Mouse (Mus musculus): ENCODE data around the gene Best2.

The Best2 gene

GRCm38 (mm10) chr8:85023846-85024245 is 9.5 kb upstream of the Best2 start:
- DNase-seq (ENCODE audit: inconsistent age in 2 of 2, low spot score in 1 of 2) = no peak

DNA sequence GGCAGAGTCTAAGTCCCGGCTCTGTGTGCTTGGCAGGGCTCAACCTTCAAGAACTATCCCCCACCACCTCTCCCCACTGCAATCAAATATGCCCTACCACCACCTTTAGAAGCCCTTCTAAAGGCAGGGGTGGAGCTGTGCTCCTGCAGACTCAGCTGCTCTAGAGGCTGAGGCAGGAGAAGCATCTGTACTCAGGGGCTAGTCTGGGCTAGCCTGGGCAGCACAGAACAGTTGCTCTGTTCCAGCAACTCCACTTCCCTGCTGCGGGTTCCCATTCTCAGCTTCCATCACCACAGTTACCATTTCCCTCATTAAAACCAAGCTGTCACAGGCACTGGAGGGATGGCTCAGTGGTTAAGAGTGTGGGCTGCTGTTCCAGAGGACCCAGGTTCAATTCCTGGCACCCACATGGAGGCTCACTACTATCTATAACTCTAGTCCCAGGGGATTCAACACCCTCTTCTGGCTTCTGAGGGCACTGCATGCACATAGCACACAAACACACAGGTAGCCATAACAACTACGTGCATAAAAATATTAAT is 7.3 kb upstream of the Best2 start:
- DNase-seq (ENCODE audit: inconsistent age in 2 of 2, low spot score in 1 of 2) = no peak

DNA sequence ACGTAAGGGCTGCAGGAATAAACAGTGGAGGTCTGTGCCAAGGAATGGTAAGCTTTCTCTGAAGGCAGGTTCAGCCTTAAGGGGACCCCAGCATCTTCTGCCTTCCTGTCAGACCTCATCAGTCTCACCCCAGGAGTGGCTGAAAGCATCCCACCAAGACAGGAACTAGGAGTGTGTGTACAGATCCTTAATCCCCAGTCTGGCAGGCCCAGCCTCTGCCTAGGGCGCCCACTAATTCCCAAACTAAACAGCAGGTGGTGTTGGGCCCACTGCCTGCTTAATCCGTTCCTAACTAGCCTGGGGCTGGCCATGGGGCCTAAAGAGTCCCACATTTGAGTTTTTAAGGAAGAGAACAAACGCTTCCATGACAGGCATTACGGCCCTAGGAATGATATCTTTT is 2.9 kb upstream of the Best2 start:
- peak in 1 of 2 experiments; percentile 20 for DNase-seq (ENCODE audit: inconsistent age in 2 of 2, low spot score in 1 of 2)

DNA sequence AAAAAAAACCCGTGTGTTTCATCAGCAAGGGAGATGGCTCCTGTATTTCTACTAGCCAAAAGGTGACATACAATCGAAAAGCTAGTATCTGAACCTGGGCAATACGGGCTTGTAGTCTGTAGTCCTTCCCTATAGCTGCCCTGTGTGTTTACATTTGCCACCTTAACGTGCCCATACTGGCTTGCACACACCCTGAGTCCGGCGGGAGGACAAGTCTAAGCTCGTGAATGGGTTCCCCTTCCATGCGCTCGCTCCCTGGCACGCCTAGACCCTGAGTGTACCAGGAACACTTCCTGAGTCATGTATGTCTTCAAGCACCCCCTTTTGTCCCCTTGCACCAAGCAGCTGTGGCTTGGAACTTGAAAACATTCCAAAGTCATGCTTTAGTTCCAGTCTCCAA is 2.4 kb upstream of the Best2 start:
- DNase-seq (ENCODE audit: inconsistent age in 2 of 2, low spot score in 1 of 2) = peak in 1 of 2 experiments; percentile 18

- DNase-seq (ENCODE audit: inconsistent age in 2 of 2, low spot score in 1 of 2) = peak; percentile 74 to 89
Measured at GRCm38 (mm10) chr8:85013230-85013840, 996 bp downstream of the Best2 start.

DNA sequence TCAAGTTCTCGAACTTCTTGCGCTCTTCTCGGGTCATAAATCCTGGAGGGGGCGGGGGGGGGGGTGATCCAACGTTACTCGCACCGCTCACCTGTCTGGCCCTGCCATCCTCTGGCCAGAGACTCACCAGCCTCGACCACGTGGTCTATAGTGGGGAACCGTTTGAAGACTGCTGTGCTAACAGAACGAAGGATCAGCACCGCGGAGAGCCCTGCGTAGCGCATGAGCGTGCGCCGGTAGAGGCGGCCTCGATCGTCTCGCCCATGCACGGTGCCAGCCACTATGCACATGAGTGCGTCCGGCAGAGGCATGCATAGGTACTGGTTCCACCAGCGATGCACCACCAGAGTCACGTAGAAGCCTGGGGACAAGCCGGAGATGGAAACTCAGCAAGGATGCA is 3.1 kb downstream of the Best2 start:
- peak in 1 of 2 experiments; percentile 17 for DNase-seq (ENCODE audit: inconsistent age in 2 of 2, low spot score in 1 of 2)

DNA sequence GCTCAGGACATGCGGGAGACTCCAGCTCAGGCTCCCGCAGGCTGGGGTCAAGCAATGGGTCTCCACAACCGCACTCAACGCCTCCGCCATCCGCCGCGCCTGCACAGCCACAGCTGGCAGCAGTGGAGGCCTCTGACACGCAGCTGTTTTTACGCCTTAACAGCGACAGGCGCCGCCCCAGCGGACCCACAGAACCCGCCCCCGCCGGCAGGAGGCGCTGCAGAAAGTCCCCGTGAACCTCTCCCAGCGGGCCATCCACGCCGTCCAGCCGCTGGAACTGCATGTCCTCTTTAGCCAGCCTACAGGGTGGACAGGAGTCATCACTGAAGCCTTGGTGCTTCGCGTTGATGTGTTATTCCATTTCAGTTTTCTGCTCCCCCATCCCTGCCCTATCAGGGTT is 6.6 kb downstream of the Best2 start:
- peak in 1 of 2 experiments; percentile 70 for DNase-seq (ENCODE audit: inconsistent age in 2 of 2, low spot score in 1 of 2)

- DNase-seq (ENCODE audit: inconsistent age in 2 of 2, low spot score in 1 of 2) = peak; percentile 89 to 96
Measured at GRCm38 (mm10) chr8:84997649-84998295, 16.6 kb downstream of the Best2 start.

GRCm38 (mm10) chr8:84996978-84997377 is 17.4 kb downstream of the Best2 start:
- peak in 1 of 2 experiments; percentile 22 for DNase-seq (ENCODE audit: inconsistent age in 2 of 2, low spot score in 1 of 2)

- DNase-seq (ENCODE audit: inconsistent age in 2 of 2, low spot score in 1 of 2) = peak in 1 of 2 experiments; percentile 20
Measured at GRCm38 (mm10) chr8:84995680-84996079, 18.7 kb downstream of the Best2 start.

DNA sequence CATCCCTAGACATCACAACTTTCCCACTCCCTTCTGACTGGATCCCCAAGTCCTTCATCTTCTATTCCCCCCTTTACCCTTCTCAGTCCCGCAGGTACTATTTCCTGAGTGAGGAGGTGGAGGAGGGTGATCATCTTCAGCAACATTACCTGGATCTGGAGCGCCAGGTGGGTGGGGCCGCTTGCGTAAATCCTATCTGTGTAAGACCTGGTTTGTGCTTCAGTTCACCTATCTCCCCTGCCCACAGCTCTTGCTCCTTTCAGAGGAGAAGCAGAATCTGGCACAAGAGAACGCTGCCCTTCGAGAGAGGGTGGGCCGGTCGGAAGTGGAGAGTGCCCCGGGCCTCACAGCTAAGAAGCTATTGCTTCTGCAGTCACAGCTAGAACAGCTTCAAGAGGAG is 20.0 kb downstream of the Best2 start:
- DNase-seq (ENCODE audit: inconsistent age in 2 of 2, low spot score in 1 of 2) = no peak

- peak in 1 of 2 experiments; percentile 70 for DNase-seq (ENCODE audit: inconsistent age in 2 of 2, low spot score in 1 of 2)
Measured at GRCm38 (mm10) chr8:84990836-84991235, 23.5 kb downstream of the Best2 start.

- DNase-seq (ENCODE audit: inconsistent age in 2 of 2, low spot score in 1 of 2) = peak; percentile 97 to 99
Measured at GRCm38 (mm10) chr8:84990349-84990748, 24.0 kb downstream of the Best2 start, which contains the start of gene Hook2. TSS of gene Hook2 (plus strand) at chr8:84990603.

DNA sequence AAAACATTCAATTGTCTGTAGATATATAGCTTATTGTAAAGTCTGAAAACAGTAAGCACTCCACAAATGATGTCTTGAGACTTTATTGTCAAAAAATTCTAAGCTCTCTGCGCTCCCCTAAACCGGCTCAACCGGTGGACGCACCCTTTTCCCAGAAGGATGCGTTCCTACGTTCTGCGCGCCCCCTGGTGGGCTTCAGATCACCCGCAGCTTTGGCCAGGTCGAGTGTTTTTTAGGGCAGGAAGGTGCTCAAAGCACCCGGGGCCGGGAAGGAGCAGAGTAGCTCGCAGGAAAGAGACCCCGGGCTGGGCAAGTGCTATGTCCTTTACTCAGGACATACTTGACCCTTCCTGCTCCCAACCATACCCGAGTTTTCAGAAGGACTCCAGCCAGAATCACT is 24.5 kb downstream of the Best2 start:
- peak; percentile 93 to 98 for DNase-seq (ENCODE audit: inconsistent age in 2 of 2, low spot score in 1 of 2)

- peak; percentile 66 to 81 for DNase-seq (ENCODE audit: inconsistent age in 2 of 2, low spot score in 1 of 2)
Measured at GRCm38 (mm10) chr8:84989311-84989731, 25.0 kb downstream of the Best2 start.

DNA sequence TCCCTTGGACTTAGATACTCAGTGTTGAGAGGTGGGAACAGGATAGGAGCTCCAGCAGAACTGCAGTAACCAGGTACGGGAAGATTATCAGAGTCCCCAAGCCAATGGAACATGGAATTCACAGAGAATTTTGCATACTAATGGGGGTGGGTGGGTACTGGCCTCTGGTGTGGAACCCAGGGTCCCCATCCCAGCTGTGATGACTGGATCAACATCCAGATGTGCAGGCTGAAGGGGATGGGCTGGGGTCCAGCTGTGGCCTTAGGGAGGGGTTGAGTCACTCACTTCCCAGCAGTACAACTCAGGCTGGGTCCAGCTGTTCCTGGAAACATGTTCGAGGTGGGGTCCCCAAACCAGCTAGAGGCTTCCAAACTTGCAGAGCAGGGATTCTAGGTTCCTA is 26.4 kb downstream of the Best2 start:
- DNase-seq (ENCODE audit: inconsistent age in 2 of 2, low spot score in 1 of 2) = peak in 1 of 2 experiments; percentile 29

DNA sequence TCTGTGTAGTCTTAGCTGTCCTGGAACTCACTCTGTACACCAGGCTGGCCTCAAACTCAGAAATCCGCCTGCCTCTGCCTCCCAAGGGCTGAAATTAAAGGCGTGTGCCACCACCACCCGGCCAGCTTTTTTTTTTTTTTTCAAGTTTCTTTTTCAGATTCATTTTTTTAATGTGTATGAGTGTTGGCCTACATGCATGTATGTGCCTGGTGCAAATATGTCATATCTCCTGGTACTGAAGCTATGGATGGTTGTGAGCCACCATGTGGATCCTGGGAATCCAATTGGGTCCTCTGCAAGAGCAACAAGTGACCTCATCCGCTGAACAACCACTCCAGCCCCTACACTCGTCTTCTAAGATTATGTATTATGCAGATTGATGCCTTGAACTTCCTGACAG is 26.9 kb downstream of the Best2 start:
- no peak for DNase-seq (ENCODE audit: inconsistent age in 2 of 2, low spot score in 1 of 2)

GRCm38 (mm10) chr8:84986379-84986945 is 27.9 kb downstream of the Best2 start:
- no peak for DNase-seq (ENCODE audit: inconsistent age in 2 of 2, low spot score in 1 of 2)

DNA sequence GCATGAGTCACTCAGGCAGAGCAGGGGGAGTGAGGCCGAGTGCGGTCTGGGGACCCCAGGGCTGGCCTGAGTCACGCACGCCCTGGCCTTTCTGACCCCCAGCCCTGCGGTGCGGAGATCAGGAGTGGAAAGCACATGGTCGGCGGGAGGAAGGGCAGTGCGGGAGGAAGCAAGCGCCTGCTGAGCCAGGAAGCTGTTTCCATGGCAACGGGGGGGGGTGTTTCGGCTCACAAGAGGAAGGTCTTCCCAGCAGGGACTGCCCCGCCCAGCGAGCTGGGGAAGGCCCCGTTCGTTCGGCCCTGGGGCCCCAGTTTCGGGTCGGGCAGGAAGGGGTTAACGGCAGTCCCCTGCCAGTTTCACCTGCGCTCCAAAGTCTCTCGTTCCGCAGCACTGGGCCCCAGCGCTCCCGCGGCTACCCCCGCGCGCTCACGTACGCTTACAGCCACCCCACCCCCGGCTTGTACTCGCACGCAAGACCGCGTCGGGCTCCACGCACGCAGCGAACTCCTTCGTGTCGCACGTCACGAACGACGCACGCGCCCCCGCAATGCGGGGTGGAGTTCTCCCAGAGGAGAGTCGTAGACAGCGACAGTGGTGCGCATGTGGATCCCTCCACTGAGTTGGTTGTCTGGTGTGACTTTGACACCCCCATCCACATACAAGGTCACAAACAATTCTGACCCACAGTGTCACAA is 28.5 kb downstream of the Best2 start:
- peak; percentile 94 to 98 for DNase-seq (ENCODE audit: inconsistent age in 2 of 2, low spot score in 1 of 2)

- DNase-seq (ENCODE audit: inconsistent age in 2 of 2, low spot score in 1 of 2) = no peak
Measured at GRCm38 (mm10) chr8:84985049-84985683, 29.2 kb downstream of the Best2 start.
